ENCODE assay signal across 9 mouse cellular contexts in the genomic region with DNA sequence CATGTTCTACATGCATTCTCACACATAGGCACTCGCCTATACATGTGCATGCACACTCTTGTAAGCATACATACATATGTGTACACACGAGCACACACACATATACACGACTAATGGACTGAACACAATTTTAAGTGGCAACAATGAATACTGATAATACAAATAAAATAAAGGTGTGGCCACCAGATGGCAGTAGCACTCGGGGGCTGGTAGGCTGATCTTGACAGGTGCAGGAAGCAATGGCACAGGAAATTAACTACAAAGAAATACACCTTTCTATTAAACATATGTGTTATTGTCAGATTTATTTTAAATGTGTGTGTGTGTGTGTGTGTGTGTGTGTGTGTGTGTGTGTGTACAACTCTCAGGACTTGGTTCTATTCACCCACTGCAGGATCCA. TPM values are rescaled to one million over a fixed set of nuclear protein-coding genes. Genes with fewer than 3 reads are reported as not detected.
A peak's percentile ranks its signal among the peaks of the same experiment; 100 is the strongest.
DNase-seq lines count a peak whose midpoint lies in the region; ATAC-seq and TF ChIP-seq lines count a peak whose summit lies in the region.
"Had no signal": no experiment of that assay in that cellular context is flagged by ENCODE, and none has a peak within 500 bp of the region (broad histone marks: within the 10 kb centered on the region; RNA-seq: fewer than 3 reads in every experiment).

No protein-coding gene starts in this region.

- peak; percentile 58 for DNase-seq in kidney, adult 18-20 months
- DNase-seq in kidney, adult 11 months, result no peak
- DNase-seq in CH12.LX (ENCODE audit: extremely low read depth) (peak; percentile 42), Patski (ENCODE audit: low read depth, low spot score) (no peak)
- DNase-seq in hindbrain, postnatal 0 days (ENCODE audit: low spot score), result peak; percentile 54
- DNase-seq in midbrain, postnatal 0 days (ENCODE audit: low spot score), result no peak
- DNase-seq in frontal cortex, postnatal 14 days (ENCODE audit: low spot score in 2 of 2), result no peak

- dilution Hi-C loops in CH12.LX (cut with MboI; ENCODE audit: extremely low pct_ligation_motif_present, extremely low pct_unique_long_range_greater_than_20kb, low sequenced_read_pairs), result no loop called here

- no peak overlapping the region for H3K4me3 ChIP-seq in CH12.LX (replicated peaks in 1 of 3; ENCODE audit: low read depth in 2 of 3, low read length in 2 of 3, poor library complexity in 1 of 3)
- H3K4me3 ChIP-seq in hindbrain, postnatal 0 days (ENCODE audit: low read length), result no peak overlapping the region
- no peak overlapping the region for H3K4me3 ChIP-seq in midbrain, postnatal 0 days (ENCODE audit: low read depth, low read length)
- H3K4me3 ChIP-seq: heart, embryonic 13.5 days; midbrain, embryonic 12.5 days had no signal

- WGBS in hindbrain, postnatal 0 days, result 14% methylated on average over 4 of the region's 4 CpGs
- WGBS in midbrain, postnatal 0 days, result 18% methylated on average over 4 of the region's 4 CpGs

- no peak overlapping the region for H3K9ac ChIP-seq in CH12.LX (ENCODE audit: insufficient read depth, low read depth)
- H3K9ac ChIP-seq in hindbrain, postnatal 0 days (replicated peaks; ENCODE audit: low read length), result no peak overlapping the region
- H3K9ac ChIP-seq in midbrain, postnatal 0 days (replicated peaks; ENCODE audit: low read length, poor library complexity, severe bottlenecking), result no peak overlapping the region
- H3K9ac ChIP-seq: heart, embryonic 13.5 days; midbrain, embryonic 12.5 days had no signal

- peak; percentile 67 for TF ChIP-seq RAD21 in CH12.LX (IDR thresholded peaks at IDR 0.05; ENCODE audit: low read depth, low read length)

- no peak for TF ChIP-seq POLR2A in CH12.LX (IDR thresholded peaks at IDR 0.05; ENCODE audit: low read depth, low read length)

- no peak for TF ChIP-seq EP300 in CH12.LX (IDR thresholded peaks at IDR 0.05; ENCODE audit: low read length)

- peaks cover 5 to 14% of the 10 kb centered on the region in 2 experiments; a peak in 3 of 4 replicates for H3K4me1 ChIP-seq in CH12.LX (ENCODE audit: control insufficient read depth in 1 of 2, insufficient read depth in 2 of 2)
- no peaks in the 10 kb centered on the region for H3K4me1 ChIP-seq in hindbrain, postnatal 0 days (ENCODE audit: insufficient read depth, low read length)
- no peaks in the 10 kb centered on the region for H3K4me1 ChIP-seq in midbrain, postnatal 0 days (ENCODE audit: insufficient read depth, low read length)

- H3K27ac ChIP-seq in CH12.LX (ENCODE audit: insufficient read depth, low read depth), result no peak overlapping the region
- no peak overlapping the region for H3K27ac ChIP-seq in hindbrain, postnatal 0 days
- no peak overlapping the region for H3K27ac ChIP-seq in midbrain, postnatal 0 days (ENCODE audit: low read depth, low read length)
- H3K27ac ChIP-seq: heart, embryonic 13.5 days; midbrain, embryonic 12.5 days had no signal

- in situ Hi-C loops in CH12.LX (cut with MboI; ENCODE audit: low pct_ligation_motif_present, low pct_unique_long_range_greater_than_20kb, low sequenced_read_pairs) (no loop called here), Patski (cut with MboI; ENCODE audit: low pct_unique_long_range_greater_than_20kb) (no loop called here)

- POLR2A ChIA-PET in Patski (lab: Charles Lee), result no interaction called here

- no peaks in the 10 kb centered on the region for H3K79me2 ChIP-seq in CH12.LX (replicated peaks; ENCODE audit: control insufficient read depth, extremely low read depth, insufficient read depth, poor library complexity, severe bottlenecking)

- H3K27me3 ChIP-seq in CH12.LX (replicated peaks) (peaks cover 25% of the 10 kb centered on the region), Patski (no peaks in the 10 kb centered on the region)
- no peaks in the 10 kb centered on the region for H3K27me3 ChIP-seq in hindbrain, postnatal 0 days (ENCODE audit: insufficient read depth, low read length)
- H3K27me3 ChIP-seq in midbrain, postnatal 0 days (ENCODE audit: insufficient read depth, low read length), result no peaks in the 10 kb centered on the region

- ATAC-seq in Patski, result no peak
- no peak for ATAC-seq in hindbrain, postnatal 0 days
- no peak for ATAC-seq in midbrain, postnatal 0 days (ENCODE audit: low FRiP score)

- CTCF ChIA-PET in Patski (lab: Charles Lee), result no interaction called here

- H3K36me3 ChIP-seq in CH12.LX (replicated peaks in 1 of 2; ENCODE audit: control insufficient read depth in 1 of 2, insufficient read depth in 1 of 2, low read length in 1 of 2), result no peaks in the 10 kb centered on the region
- no peaks in the 10 kb centered on the region for H3K36me3 ChIP-seq in hindbrain, postnatal 0 days (ENCODE audit: insufficient read depth, low read length)
- no peaks in the 10 kb centered on the region for H3K36me3 ChIP-seq in midbrain, postnatal 0 days (ENCODE audit: insufficient read depth, low read length)
- H3K36me3 ChIP-seq: heart, embryonic 13.5 days; midbrain, embryonic 12.5 days had no signal

- H3K9me3 ChIP-seq in CH12.LX (replicated peaks; ENCODE audit: low read length), result no peaks in the 10 kb centered on the region
- H3K9me3 ChIP-seq in hindbrain, postnatal 0 days (ENCODE audit: low read length), result no peaks in the 10 kb centered on the region
- H3K9me3 ChIP-seq in midbrain, postnatal 0 days (ENCODE audit: low read length), result no peaks in the 10 kb centered on the region
- H3K9me3 ChIP-seq: heart, embryonic 13.5 days; midbrain, embryonic 12.5 days had no signal

- no peak overlapping the region for H3K4me2 ChIP-seq in CH12.LX (ENCODE audit: insufficient read depth, low read depth, poor library complexity, severe bottlenecking)
- H3K4me2 ChIP-seq in hindbrain, postnatal 0 days (ENCODE audit: low read depth, low read length), result no peak overlapping the region
- H3K4me2 ChIP-seq in midbrain, postnatal 0 days (ENCODE audit: low read depth, low read length, poor library complexity, severe bottlenecking), result no peak overlapping the region
- H3K4me2 ChIP-seq: heart, embryonic 13.5 days; midbrain, embryonic 12.5 days had no signal

- TF ChIP-seq CTCF in CH12.LX (conservative IDR thresholded peaks at IDR 0.05 in 1 of 2, IDR thresholded peaks at IDR 0.05 in 1 of 2; ENCODE audit: low read depth in 2 of 2, low read length in 2 of 2), result peak; percentile 64 to 80
- TF ChIP-seq CTCF in Patski (IDR thresholded peaks at IDR 0.05), result peak; percentile 78
- TF ChIP-seq CTCF in hindbrain, postnatal 0 days (IDR thresholded peaks at IDR 0.05; ENCODE audit: low read depth), result peak; percentile 70
- TF ChIP-seq CTCF in midbrain, postnatal 0 days (IDR thresholded peaks at IDR 0.05), result peak; percentile 73

TF ChIP-seq in CH12.LX, 34 proteins besides CTCF, POLR2A, EP300 and RAD21:
- TF ChIP-seq PAX5 (IDR thresholded peaks at IDR 0.05; ENCODE audit: low read length) (no peak), CHD1 (IDR thresholded peaks at IDR 0.05; ENCODE audit: low read depth, low read length) (no peak), JUND (conservative IDR thresholded peaks at IDR 0.05; ENCODE audit: low read depth, low read length) (no peak), MAZ (IDR thresholded peaks at IDR 0.05; ENCODE audit: low read depth, low read length) (peak; percentile 29; the same call in 1 of the 2 replicates), NRF1 (IDR thresholded peaks at IDR 0.05; ENCODE audit: low read depth, low read length) (no peak), KAT2A (IDR thresholded peaks at IDR 0.05; ENCODE audit: insufficient replicate concordance, low read length) (no peak), MXI1 (IDR thresholded peaks at IDR 0.05; ENCODE audit: low read depth, low read length) (no peak), UBTF (IDR thresholded peaks at IDR 0.05; ENCODE audit: low read depth, low read length) (no peak), BHLHE40 (IDR thresholded peaks at IDR 0.05; ENCODE audit: low read depth, low read length) (no peak), TBP (conservative IDR thresholded peaks at IDR 0.05; ENCODE audit: low read depth, low read length) (no peak), SMC3 (IDR thresholded peaks at IDR 0.05; ENCODE audit: low read depth, low read length) (peak; percentile 72), ZNF384 (IDR thresholded peaks at IDR 0.05; ENCODE audit: low read depth, low read length) (no peak), RCOR1 (conservative IDR thresholded peaks at IDR 0.05; ENCODE audit: low read depth, low read length) (no peak)

RNA-seq across cellular contexts. Expression of a gene that starts 5.9 kb away (rescaled TPM):
- 37.4 and 43.9 TPM in 2 replicates for total RNA-seq in CH12.LX (2012; rRNA removed)
- total RNA-seq in CH12.LX (2014; rRNA removed), result 41.2 and 43.4 TPM in 2 replicates
- polyA plus RNA-seq in CH12.LX (2012; ENCODE audit: insufficient read length, low read depth), result 57.8 and 59.7 TPM in 2 replicates
- 47.0 TPM for polyA plus RNA-seq in Patski (2021)
- 13.9 and 15.9 TPM in 2 replicates for total RNA-seq in hindbrain, postnatal 0 days (2014; rRNA removed)
- polyA plus RNA-seq in hindbrain, postnatal 0 days (2015; fragmentation: Nextera tagmentation; extraction: Ambion mirVana), result 41.4 and 41.9 TPM in 2 replicates
- total RNA-seq in midbrain, postnatal 0 days (2014; rRNA removed), result 16.2 and 16.3 TPM in 2 replicates
- polyA plus RNA-seq in midbrain, postnatal 0 days (2015; fragmentation: Nextera tagmentation; extraction: Ambion mirVana), result 38.4 and 43.4 TPM in 2 replicates

RNA-seq across cellular contexts. Expression of a gene that starts 25.2 kb away (rescaled TPM):
- total RNA-seq in CH12.LX (2012; rRNA removed) (3.0 and 4.0 TPM in 2 replicates), CH12.LX (2014; rRNA removed) (4.4 and 4.8 TPM in 2 replicates)
- polyA plus RNA-seq in CH12.LX (2012; ENCODE audit: insufficient read length, low read depth) (12.5 and 13.8 TPM in 2 replicates), Patski (2021) (27.2 TPM)
- total RNA-seq in hindbrain, postnatal 0 days (2014; rRNA removed), result 18.9 and 25.8 TPM in 2 replicates
- 3.4 and 3.9 TPM in 2 replicates for polyA plus RNA-seq in hindbrain, postnatal 0 days (2015; fragmentation: Nextera tagmentation; extraction: Ambion mirVana)
- total RNA-seq in midbrain, postnatal 0 days (2014; rRNA removed), result 26.9 and 27.3 TPM in 2 replicates
- polyA plus RNA-seq in midbrain, postnatal 0 days (2015; fragmentation: Nextera tagmentation; extraction: Ambion mirVana), result 3.1 and 3.5 TPM in 2 replicates

RNA-seq across cellular contexts. Expression of a gene that starts 25.5 kb away (rescaled TPM):
- total RNA-seq in CH12.LX (2012; rRNA removed), result 0.34 and 0.38 TPM in 2 replicates
- 0.05 and 0.26 TPM in 2 replicates for total RNA-seq in CH12.LX (2014; rRNA removed)
- 0.33 and 0.41 TPM in 2 replicates for polyA plus RNA-seq in CH12.LX (2012; ENCODE audit: insufficient read length, low read depth)
- polyA plus RNA-seq in Patski (2021), result 4.3 TPM
- 0.63 and 1.3 TPM in 2 replicates for total RNA-seq in hindbrain, postnatal 0 days (2014; rRNA removed)
- 2.1 and 2.4 TPM in 2 replicates for polyA plus RNA-seq in hindbrain, postnatal 0 days (2015; fragmentation: Nextera tagmentation; extraction: Ambion mirVana)
- 2.1 and 3.2 TPM in 2 replicates for total RNA-seq in midbrain, postnatal 0 days (2014; rRNA removed)
- 1.7 and 2.3 TPM in 2 replicates for polyA plus RNA-seq in midbrain, postnatal 0 days (2015; fragmentation: Nextera tagmentation; extraction: Ambion mirVana)

Comparison
In these comparisons a context has a peak if more than half of its experiments do, and no peak if none do; other contexts are left out.
1. DNase-seq: peak in kidney, adult 18-20 months (single experiment), CH12.LX (single experiment) and hindbrain, postnatal 0 days (single experiment); none in kidney, adult 11 months (single experiment), Patski (single experiment), midbrain, postnatal 0 days (single experiment) and frontal cortex, postnatal 14 days (0 of 2).
2. Peak in every context shown above with its lines, with median percentiles within 50 percentile points of each other: CTCF ChIP-seq.